Mouse (Mus musculus) brain, embryonic 14.5 days (tissue): ENCODE measurements around the gene Rab35.

ENCODE experiments used
- CTCF ChIP-seq: fragments of 200-500 bp; IDR thresholded peaks from 2 replicates; pipeline ENCODE4 v1.5.1; 2012; ENCODE audit warnings: inconsistent platforms, mild to moderate bottlenecking, moderate library complexity, borderline replicate concordance; ENCODE audit not compliant: insufficient read depth, insufficient read length; ENCODE audit errors: extremely low read depth
- POLR2A ChIP-seq: fragments of 200-500 bp; IDR thresholded peaks from 2 replicates; pipeline ENCODE4 v1.6.1; 2012; ENCODE audit warnings: mild to moderate bottlenecking, inconsistent platforms, borderline replicate concordance; ENCODE audit not compliant: poor library complexity, insufficient read depth, insufficient read length, severe bottlenecking; ENCODE audit errors: extremely low read depth

- TF ChIP-seq CTCF (no peak), POLR2A (no peak)
These were observed 5.3 kb upstream of the Rab35 start for GRCm38 (mm10) chr5:115626237-115626886.
